Mouse (Mus musculus) cerebellum, adult 2 months (tissue): ENCODE results near the gene Tmem238. TPM values are rescaled to one million over a fixed set of nuclear protein-coding genes. Genes with fewer than 3 reads are reported as not detected.
"Not testable (repeated sequence)": the region's sequence is repeated elsewhere in the genome, so short reads cannot be mapped to it uniquely, and the experiment has no call there.

Experiments
- DNase-seq, 2 experiments: peaks; one replicate each; pipeline ENCODE4 v3.0.0; 2021
- H3K27ac ChIP-seq: fragments of 200-500 bp; 2 replicates; pipeline ENCODE4 v1.5.1; 2012; ENCODE audit warnings: low read length, control low read depth, inconsistent platforms; ENCODE audit not compliant: insufficient read depth
- H3K27me3 ChIP-seq: fragments of 200-500 bp; 2 replicates; pipeline ENCODE4 v1.6.1; 2012; ENCODE audit warnings: inconsistent platforms, mild to moderate bottlenecking, low read length, moderate library complexity; ENCODE audit not compliant: control insufficient read depth, insufficient read depth
- H3K4me1 ChIP-seq: fragments of 200-500 bp; 2 replicates; pipeline ENCODE4 v1.6.1; 2011; ENCODE audit warnings: low read length; ENCODE audit not compliant: control insufficient read depth, insufficient read depth
- H3K4me3 ChIP-seq: fragments of 200-500 bp; replicated peaks from 2 replicates; pipeline ENCODE3; 2011; ENCODE audit warnings: mild to moderate bottlenecking, low read depth, low read length, control low read depth; ENCODE audit not compliant: insufficient read depth
- CTCF ChIP-seq: fragments of 200-500 bp; IDR thresholded peaks from 2 replicates; pipeline ENCODE4 v1.5.1; 2011; ENCODE audit warnings: low read depth, mild to moderate bottlenecking, control low read depth, low read length, moderate library complexity, borderline replicate concordance; ENCODE audit not compliant: insufficient read depth
- POLR2A ChIP-seq: fragments of 200-500 bp; IDR thresholded peaks from 2 replicates; pipeline ENCODE4 v1.6.1; 2011; ENCODE audit warnings: low read length, control low read depth, borderline replicate concordance; ENCODE audit not compliant: insufficient read depth
- WGBS: fragments of 180-500 bp; shearing (Covaris S2); methylation state at CpG from one replicate; pipeline ENCODE4 v1.1.7; 2018; 5-methylcytosine and 5-hydroxymethylcytosine counted together
- polyA plus RNA-seq: library from polyadenylated mRNA; depleted of rRNA; stranded (reverse); fragments of >200 nt; gene quantifications from 2 replicates; pipeline ENCODE4 v1.2.3, GENCODE M21; 2012

The Tmem238 gene
- polyA plus RNA-seq, 1 experiment = 13.2 TPM

GRCm38 (mm10) chr7:4816559-4816958 lies 27.1 kb upstream of the Tmem238 start:
- no peak for DNase-seq
- no peak overlapping the region for H3K4me3 ChIP-seq
- H3K4me1 ChIP-seq = no peaks in the 10 kb centered on the region
- H3K27ac ChIP-seq = no peak overlapping the region
- no peaks in the 10 kb centered on the region for H3K27me3 ChIP-seq
- no peak for TF ChIP-seq CTCF
- no peak for TF ChIP-seq POLR2A

DNA sequence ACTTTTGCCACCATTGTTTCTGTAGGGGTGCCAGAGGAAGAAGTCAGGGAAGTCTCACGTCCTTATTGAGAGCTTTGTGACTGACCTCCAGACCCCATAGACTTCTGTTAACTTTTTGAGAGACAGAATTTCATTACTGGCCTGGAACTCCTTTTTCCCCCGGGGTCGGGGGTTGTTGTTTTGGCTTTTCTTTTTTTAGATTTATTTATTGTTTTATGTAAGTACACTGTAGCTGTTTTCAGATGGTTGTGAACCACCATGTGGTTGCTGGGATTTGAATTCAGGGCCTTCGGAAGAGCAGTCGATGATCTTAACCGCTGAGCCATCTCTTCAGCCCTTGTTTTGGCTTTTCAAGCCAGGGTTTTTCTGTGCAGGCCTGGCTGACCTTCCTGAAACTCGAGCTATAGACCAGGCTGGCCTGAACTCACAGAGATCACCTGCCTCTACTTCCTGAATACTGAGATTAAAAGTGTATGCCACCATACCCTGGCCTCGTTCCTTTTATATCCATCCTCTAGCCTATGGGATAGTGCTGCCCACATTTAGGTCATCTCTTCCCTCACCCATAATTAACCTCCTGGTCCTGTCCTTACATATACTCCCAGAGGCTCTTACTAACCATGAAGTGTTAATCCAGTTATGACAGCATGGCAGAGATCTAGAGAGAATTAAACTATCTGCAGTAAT lies 23.8 kb upstream of the Tmem238 start:
- H3K4me3 ChIP-seq = peak overlapping the region; percentile 75
- WGBS = 23% methylated on average over 8 of the region's 8 CpGs
- no peaks in the 10 kb centered on the region for H3K27me3 ChIP-seq
- peak in 1 of 2 experiments; percentile 20 for DNase-seq
- no peaks in the 10 kb centered on the region for H3K4me1 ChIP-seq
- peak overlapping the region; percentile 76 for H3K27ac ChIP-seq
- TF ChIP-seq POLR2A (no peak), CTCF (no peak)

DNA sequence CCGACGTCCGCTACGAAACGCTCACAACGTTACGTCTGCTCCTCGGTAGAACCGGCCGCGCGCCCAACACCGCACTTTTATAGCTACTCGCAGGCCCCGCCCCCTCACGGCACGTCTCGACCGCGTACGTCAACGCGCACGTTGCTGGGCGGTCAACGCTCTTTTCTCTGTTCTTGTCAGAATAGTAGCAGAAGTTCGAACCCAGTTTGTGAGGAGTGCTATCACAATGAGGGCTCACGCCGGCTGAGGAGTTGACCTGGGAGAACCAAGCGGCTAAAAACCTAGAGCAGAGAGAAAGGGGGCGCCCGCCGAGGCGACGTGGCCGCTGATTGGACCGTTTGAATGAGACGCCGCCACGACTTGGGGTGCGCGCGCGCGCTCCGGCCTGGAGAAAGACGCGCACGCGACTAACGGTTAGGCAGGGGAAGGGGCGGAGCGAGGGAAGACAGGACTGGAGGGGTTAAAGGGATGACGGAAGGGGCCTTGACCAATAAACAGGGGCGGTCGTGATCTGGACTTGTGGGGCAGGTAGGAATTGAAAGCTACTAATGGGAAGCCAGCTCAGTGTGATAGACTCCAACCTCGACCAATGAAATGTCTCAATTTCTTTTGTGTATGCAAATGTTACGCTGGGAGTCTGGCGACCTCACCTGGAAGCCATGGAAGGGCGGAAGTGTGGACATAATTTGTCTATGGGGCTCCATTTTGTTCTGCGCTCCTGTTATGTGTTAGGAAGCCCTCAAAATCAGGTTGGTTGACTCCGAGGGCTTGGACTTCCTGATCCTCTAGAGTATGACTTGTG lies 23.0 kb upstream of the Tmem238 start, which contains the start of gene Ube2s:
Gene Ube2s, minus strand, starts transcription at position 288 of the 802 bp plus-strand sequence.
- peak; percentile 79 for TF ChIP-seq POLR2A
- TF ChIP-seq CTCF = no peak
- under 1% methylated on average over 62 of the region's 62 CpGs for WGBS
- H3K4me1 ChIP-seq = no peaks in the 10 kb centered on the region
- peak within 1 kb of the TSS; percentile 90 for H3K4me3 ChIP-seq
- peak within 1 kb of the TSS; percentile 99 for H3K27ac ChIP-seq
- no peaks in the 10 kb centered on the region for H3K27me3 ChIP-seq
- DNase-seq = peak; percentile 98 to 100

DNA sequence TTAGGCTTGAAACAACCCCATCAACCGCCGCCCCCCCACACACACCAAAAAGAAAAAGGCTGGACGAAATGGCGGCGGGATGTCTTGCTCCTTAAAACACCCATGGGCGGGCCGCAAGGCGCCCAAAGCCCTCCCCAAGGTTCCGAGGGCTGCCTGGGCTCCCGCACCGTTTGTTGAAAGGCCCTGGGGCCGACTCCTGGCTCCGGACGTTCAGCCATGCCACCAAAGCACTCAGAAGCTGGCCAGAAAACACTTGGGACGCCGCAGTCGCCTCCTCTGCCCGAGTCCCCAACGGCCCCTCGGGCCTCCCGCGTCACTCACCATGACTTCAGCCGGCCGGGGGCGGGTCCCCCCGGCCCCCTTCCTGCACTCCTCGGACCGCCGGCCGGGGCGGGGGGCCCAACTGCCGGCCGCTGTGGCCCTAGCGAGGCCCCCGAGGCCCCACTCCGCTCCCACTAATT lies 22.4 kb upstream of the Tmem238 start:
- TF ChIP-seq POLR2A = no peak
- TF ChIP-seq CTCF = no peak
- 1% methylated on average over 28 of the region's 36 CpGs for WGBS
- no peaks in the 10 kb centered on the region for H3K4me1 ChIP-seq
- H3K4me3 ChIP-seq = peak overlapping the region; percentile 90
- no peak for DNase-seq
- peak overlapping the region; percentile 37; the same call in 1 of the 2 replicates for H3K27ac ChIP-seq
- H3K27me3 ChIP-seq = no peaks in the 10 kb centered on the region

DNA sequence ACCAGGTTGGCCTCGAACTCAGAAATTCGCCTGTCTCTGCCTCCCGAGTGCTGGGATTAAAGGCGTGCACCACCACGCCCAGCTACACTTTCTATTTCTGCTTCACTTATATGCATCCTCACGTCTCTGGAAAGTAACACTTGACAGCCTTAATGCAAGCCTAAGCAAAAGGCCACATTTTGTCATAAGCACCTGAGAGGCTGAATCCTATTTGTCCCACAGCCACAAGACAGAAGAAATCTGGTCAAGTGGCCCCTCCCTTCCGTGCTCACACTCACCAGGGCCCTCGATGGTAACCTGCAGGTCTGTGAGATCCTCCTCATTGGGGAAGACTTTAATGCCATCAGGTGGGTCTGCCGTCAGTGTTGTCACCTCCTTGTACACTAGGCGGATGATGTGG lies 21.7 kb upstream of the Tmem238 start:
- H3K4me3 ChIP-seq = peak overlapping the region; percentile 81
- not testable (repeated sequence) for H3K27ac ChIP-seq, H3K4me1 ChIP-seq, H3K27me3 ChIP-seq
- peak in 1 of 2 experiments; percentile 20 for DNase-seq
- WGBS = 26% methylated on average over 10 of the region's 10 CpGs

DNA sequence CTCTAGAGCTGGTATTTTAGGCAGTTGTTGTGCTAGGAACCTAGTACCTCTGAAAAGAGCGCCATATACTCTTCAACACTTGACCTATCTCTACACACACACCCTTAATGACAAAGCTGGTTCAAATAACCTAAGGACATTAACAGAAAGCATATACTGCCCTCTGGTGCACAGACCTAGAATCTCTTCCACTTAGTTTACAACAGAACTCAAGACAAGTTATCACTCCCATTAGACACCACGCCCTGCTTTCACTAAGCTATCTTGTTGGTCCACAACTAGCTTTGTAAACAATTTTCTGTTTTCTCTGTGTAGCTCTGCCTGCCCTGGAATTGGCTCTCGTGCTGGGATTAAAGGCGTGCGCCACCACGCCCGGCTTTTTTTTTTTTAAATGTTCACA lies 17.3 kb upstream of the Tmem238 start:
- Histone ChIP-seq H3K27ac (no peak overlapping the region), H3K27me3 (no peaks in the 10 kb centered on the region), H3K4me1 (no peaks in the 10 kb centered on the region), H3K4me3 (no peak overlapping the region)
- DNase-seq = peak in 1 of 2 experiments; percentile 40
- 86% methylated on average over 7 of the region's 7 CpGs for WGBS
- TF ChIP-seq CTCF (0 out of 2 replicates have a peak, but pooled peaks have one; percentile 11), POLR2A (no peak)

GRCm38 (mm10) chr7:4802247-4802646 lies 12.8 kb upstream of the Tmem238 start:
- TF ChIP-seq CTCF = no peak
- TF ChIP-seq POLR2A = no peak
- H3K27ac ChIP-seq = no peak overlapping the region
- no peaks in the 10 kb centered on the region for H3K4me1 ChIP-seq
- no peaks in the 10 kb centered on the region for H3K27me3 ChIP-seq
- H3K4me3 ChIP-seq = no peak overlapping the region
- no peak for DNase-seq
